Mouse (Mus musculus): ENCODE measurements at regions not wholly inside any gene's neighbourhood (a gene's known extent, or its start where the extent isn't known, plus 50 kb on each side); places are given as distances from the start of the nearest gene placed in this dataset.

DNA sequence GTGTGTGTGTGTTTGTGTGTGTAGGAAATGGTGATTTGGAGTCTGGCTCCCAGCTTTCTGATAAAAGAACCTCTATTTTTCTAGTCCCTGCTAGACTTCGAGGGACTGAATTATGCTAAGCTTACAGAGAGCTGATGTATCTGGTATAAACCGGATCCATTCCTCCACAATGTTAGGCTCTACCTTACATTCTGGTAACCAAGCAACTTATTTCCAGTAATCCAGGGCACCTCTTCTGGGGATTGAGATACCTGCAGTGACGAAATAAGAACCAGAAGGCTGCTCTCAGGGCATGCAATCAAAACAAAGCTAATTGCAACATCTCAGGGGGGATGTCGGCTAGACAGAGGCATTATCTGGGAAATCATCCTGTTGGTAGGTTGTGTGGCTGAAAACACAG lies 140.0 kb upstream of the Serp2 start:
- DNase-seq (ENCODE audit: low read depth, low spot score), result no peak
- Histone ChIP-seq H3K9ac (ENCODE audit: insufficient read depth, low read depth, low read length, poor library complexity, severe bottlenecking) (no peak overlapping the region), H3K27ac (ENCODE audit: insufficient read depth, low read depth, low read length, poor library complexity, severe bottlenecking) (no peak overlapping the region), H3K4me1 (ENCODE audit: control insufficient read depth in 2 of 2, insufficient read depth in 2 of 2, low read length in 2 of 2, poor library complexity in 1 of 2) (peaks cover 7 to 29% of the 10 kb centered on the region in 2 experiments), H3K9me3 (ENCODE audit: control insufficient read depth, insufficient read depth, low read depth, low read length) (no peaks in the 10 kb centered on the region), H3K36me3 (ENCODE audit: control insufficient read depth, insufficient read depth, low read length, poor library complexity, severe bottlenecking) (no peaks in the 10 kb centered on the region), H3K4me3 (ENCODE audit: insufficient read depth in 1 of 2, low read depth in 1 of 2, low read length in 2 of 2, poor library complexity in 1 of 2, severe bottlenecking in 1 of 2) (no peak overlapping the region)
- in situ Hi-C loops (cut with MboI; ENCODE audit: low sequenced_read_pairs in 2 of 2, unreplicated experiment in 2 of 2), result no loop called here
- TF ChIP-seq CHD2 (IDR thresholded peaks at IDR 0.05; ENCODE audit: low read depth, low read length) (no peak), ZC3H11A (IDR thresholded peaks at IDR 0.05; ENCODE audit: borderline replicate concordance, low read depth, low read length) (no peak), HCFC1 (IDR thresholded peaks at IDR 0.05; ENCODE audit: borderline replicate concordance, insufficient read depth, low read length) (no peak), ZNF384 (IDR thresholded peaks at IDR 0.05; ENCODE audit: low read depth, low read length) (no peak), MAFK (IDR thresholded peaks at IDR 0.05; ENCODE audit: insufficient read depth, low read depth, low read length) (no peak)

DNA sequence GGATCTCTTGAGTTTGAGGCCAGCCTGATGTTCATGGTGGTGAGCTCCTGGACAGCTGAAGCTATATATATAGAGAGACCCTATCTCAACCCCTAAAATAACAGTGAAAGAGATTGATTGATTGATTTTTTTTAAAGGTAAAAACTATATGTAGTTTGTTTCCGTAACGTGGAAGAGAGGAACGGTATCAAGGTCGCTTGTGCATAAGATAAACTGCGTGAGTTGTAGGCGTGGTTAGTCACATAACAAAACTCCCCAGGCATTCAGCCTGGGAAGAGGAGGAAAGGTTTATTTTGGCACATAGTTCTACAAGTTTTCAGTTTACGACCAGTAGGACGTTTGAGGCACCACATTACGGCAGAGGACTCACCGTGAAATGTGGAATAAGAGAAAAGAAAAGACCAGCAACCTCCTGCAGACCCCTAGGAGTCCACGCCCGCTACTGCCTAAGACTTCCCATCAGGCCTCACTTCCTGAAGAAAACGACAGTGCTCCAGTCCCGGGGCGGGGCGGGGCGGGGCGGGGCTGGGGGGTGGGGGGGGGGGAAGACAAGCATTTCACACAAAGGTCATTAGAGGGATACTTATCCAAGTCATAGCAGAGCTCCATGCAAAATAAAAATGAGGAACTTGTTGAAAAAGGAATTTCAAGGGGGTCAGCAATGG lies 139.1 kb upstream of the Serp2 start:
- in situ Hi-C loops (cut with MboI; ENCODE audit: low sequenced_read_pairs in 2 of 2, unreplicated experiment in 2 of 2), result no loop called here
- DNase-seq (ENCODE audit: low read depth, low spot score), result no peak
- Histone ChIP-seq H3K9me3 (ENCODE audit: control insufficient read depth, insufficient read depth, low read depth, low read length) (no peaks in the 10 kb centered on the region), H3K9ac (ENCODE audit: insufficient read depth, low read depth, low read length, poor library complexity, severe bottlenecking) (peak overlapping the region; percentile 50; the same call in 1 of the 2 replicates), H3K27ac (ENCODE audit: insufficient read depth, low read depth, low read length, poor library complexity, severe bottlenecking) (no peak overlapping the region), H3K4me3 (ENCODE audit: insufficient read depth in 1 of 2, low read depth in 1 of 2, low read length in 2 of 2, poor library complexity in 1 of 2, severe bottlenecking in 1 of 2) (peak overlapping the region in 1 of 2 experiments; percentile 60; a peak in 2 of 4 replicates), H3K36me3 (ENCODE audit: control insufficient read depth, insufficient read depth, low read length, poor library complexity, severe bottlenecking) (no peaks in the 10 kb centered on the region), H3K4me1 (ENCODE audit: control insufficient read depth in 2 of 2, insufficient read depth in 2 of 2, low read length in 2 of 2, poor library complexity in 1 of 2) (peaks cover 7 to 29% of the 10 kb centered on the region in 2 experiments)
- TF ChIP-seq CHD2 (IDR thresholded peaks at IDR 0.05; ENCODE audit: low read depth, low read length), result no peak
- TF ChIP-seq ZNF384 (IDR thresholded peaks at IDR 0.05; ENCODE audit: low read depth, low read length), result no peak
- no peak for TF ChIP-seq HCFC1 (IDR thresholded peaks at IDR 0.05; ENCODE audit: borderline replicate concordance, insufficient read depth, low read length)

DNA sequence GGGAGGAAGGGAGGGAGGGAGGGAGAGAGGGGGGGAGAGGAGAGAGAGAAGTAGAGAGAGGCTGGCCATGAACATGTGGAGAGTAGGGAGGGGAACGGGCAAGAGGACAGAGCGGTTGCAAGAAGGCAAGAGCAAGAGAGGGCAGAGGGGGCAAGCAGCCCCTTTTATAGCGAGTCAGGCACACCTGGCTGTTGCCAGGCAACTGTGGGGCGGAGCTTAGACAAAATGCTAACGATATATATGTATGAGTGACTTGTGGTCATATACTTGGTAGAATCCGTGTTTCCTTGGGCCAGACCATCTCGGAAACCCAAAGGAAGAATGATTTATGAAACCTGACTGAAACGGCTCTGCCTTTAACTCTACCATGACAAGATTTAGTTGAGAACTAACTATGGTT lies 138.2 kb upstream of the Serp2 start:
- in situ Hi-C loops (cut with MboI; ENCODE audit: low sequenced_read_pairs in 2 of 2, unreplicated experiment in 2 of 2), result no loop called here
- H3K9ac ChIP-seq (ENCODE audit: insufficient read depth, low read depth, low read length, poor library complexity, severe bottlenecking), result no peak overlapping the region
- TF ChIP-seq MAFK (IDR thresholded peaks at IDR 0.05; ENCODE audit: insufficient read depth, low read depth, low read length) (no peak), ZNF384 (IDR thresholded peaks at IDR 0.05; ENCODE audit: low read depth, low read length) (no peak), ZC3H11A (IDR thresholded peaks at IDR 0.05; ENCODE audit: borderline replicate concordance, low read depth, low read length) (no peak), HCFC1 (IDR thresholded peaks at IDR 0.05; ENCODE audit: borderline replicate concordance, insufficient read depth, low read length) (no peak), CHD2 (IDR thresholded peaks at IDR 0.05; ENCODE audit: low read depth, low read length) (no peak)
- H3K4me1 ChIP-seq (ENCODE audit: control insufficient read depth in 2 of 2, insufficient read depth in 2 of 2, low read length in 2 of 2, poor library complexity in 1 of 2), result peaks cover 7 to 27% of the 10 kb centered on the region in 2 experiments
- H3K9me3 ChIP-seq (ENCODE audit: control insufficient read depth, insufficient read depth, low read depth, low read length), result no peaks in the 10 kb centered on the region
- H3K4me3 ChIP-seq (ENCODE audit: insufficient read depth in 1 of 2, low read depth in 1 of 2, low read length in 2 of 2, poor library complexity in 1 of 2, severe bottlenecking in 1 of 2), result no peak overlapping the region
- H3K36me3 ChIP-seq (ENCODE audit: control insufficient read depth, insufficient read depth, low read length, poor library complexity, severe bottlenecking), result no peaks in the 10 kb centered on the region
- H3K27ac ChIP-seq (ENCODE audit: insufficient read depth, low read depth, low read length, poor library complexity, severe bottlenecking), result no peak overlapping the region
- no peak for DNase-seq (ENCODE audit: low read depth, low spot score)

DNA sequence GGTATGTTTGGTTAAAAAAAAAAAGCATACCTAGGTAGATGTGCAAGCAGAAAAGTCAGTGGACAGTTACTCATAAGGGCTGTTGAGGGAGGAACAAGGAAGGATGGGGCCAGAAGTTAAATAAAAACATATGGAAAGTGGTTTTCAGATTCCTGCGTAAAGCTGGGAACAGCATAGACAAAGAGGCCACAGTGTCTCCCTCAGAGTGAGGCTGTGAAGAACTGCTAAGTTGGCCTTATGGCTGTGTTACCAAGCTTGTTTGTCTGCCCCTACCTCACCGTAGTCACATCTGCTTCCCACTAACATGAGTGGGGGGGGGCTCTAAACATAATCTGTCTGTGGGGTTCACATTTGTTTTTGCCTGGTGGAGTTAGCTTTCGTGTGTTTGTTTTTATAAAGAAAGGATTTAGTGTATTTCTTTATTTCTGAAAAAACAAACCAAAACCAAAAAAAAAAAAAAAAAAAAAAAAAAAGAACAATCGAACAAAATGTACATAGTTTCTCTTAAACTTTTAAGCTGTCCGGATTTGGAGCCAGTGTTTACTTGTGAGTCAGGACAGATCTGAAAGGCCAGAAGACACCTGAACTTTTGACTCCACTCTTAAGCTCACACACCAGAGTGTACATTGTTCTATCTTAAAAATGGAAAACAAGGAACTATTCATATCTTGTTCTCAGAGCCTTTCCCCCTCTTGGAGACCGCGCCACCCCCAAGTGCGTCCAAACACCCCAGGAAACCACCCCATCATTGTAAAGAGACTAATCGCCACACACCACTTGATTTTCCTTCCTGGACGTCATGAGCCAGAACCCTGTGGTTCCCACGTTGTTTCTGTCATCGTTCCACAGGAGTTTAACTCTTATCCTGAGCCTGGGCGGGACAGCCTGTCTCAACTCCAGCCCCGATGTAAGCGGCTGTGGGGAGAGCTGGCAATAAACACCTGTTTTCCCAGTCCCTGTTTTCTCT lies 136.9 kb upstream of the Serp2 start:
- peaks cover 5 to 22% of the 10 kb centered on the region in 2 experiments for H3K4me1 ChIP-seq (ENCODE audit: control insufficient read depth in 2 of 2, insufficient read depth in 2 of 2, low read length in 2 of 2, poor library complexity in 1 of 2)
- DNase-seq (ENCODE audit: low read depth, low spot score), result no peak
- no peak overlapping the region for H3K9ac ChIP-seq (ENCODE audit: insufficient read depth, low read depth, low read length, poor library complexity, severe bottlenecking)
- H3K27ac ChIP-seq (ENCODE audit: insufficient read depth, low read depth, low read length, poor library complexity, severe bottlenecking), result no peak overlapping the region
- H3K9me3 ChIP-seq (ENCODE audit: control insufficient read depth, insufficient read depth, low read depth, low read length), result no peaks in the 10 kb centered on the region
- H3K4me3 ChIP-seq (ENCODE audit: insufficient read depth in 1 of 2, low read depth in 1 of 2, low read length in 2 of 2, poor library complexity in 1 of 2, severe bottlenecking in 1 of 2), result no peak overlapping the region
- TF ChIP-seq ZNF384 (IDR thresholded peaks at IDR 0.05; ENCODE audit: low read depth, low read length) (no peak), HCFC1 (IDR thresholded peaks at IDR 0.05; ENCODE audit: borderline replicate concordance, insufficient read depth, low read length) (no peak), MAFK (IDR thresholded peaks at IDR 0.05; ENCODE audit: insufficient read depth, low read depth, low read length) (no peak), CHD2 (IDR thresholded peaks at IDR 0.05; ENCODE audit: low read depth, low read length) (no peak), ZC3H11A (IDR thresholded peaks at IDR 0.05; ENCODE audit: borderline replicate concordance, low read depth, low read length) (no peak)
- no peaks in the 10 kb centered on the region for H3K36me3 ChIP-seq (ENCODE audit: control insufficient read depth, insufficient read depth, low read length, poor library complexity, severe bottlenecking)
- in situ Hi-C loops (cut with MboI; ENCODE audit: low sequenced_read_pairs in 2 of 2, unreplicated experiment in 2 of 2), result no loop called here
